Mouse (Mus musculus) heart, adult 2 months (tissue): ENCODE data around the gene Izumo1.

ENCODE experiments used
- CTCF ChIP-seq: fragments of 200-600 bp; IDR thresholded peaks from 2 replicates; pipeline ENCODE4 v1.8.1; 2022; ENCODE audit warnings: antibody characterized with exemption, mild to moderate bottlenecking, moderate library complexity
- EP300 ChIP-seq: fragments of 200-500 bp; IDR thresholded peaks from 2 replicates; pipeline ENCODE4 v1.6.1; 2011; ENCODE audit warnings: low read depth, low read length, control low read depth; ENCODE audit not compliant: insufficient read depth

- TF ChIP-seq EP300 (no peak), CTCF (no peak)
These were observed 22.6 kb downstream of the Izumo1 start for GRCm38 (mm10) chr7:45644183-45644582.
